10 mouse cellular contexts compared by ENCODE assay signal in genomic region chr7:25205355-25206093, GRCm38 (mm10). TPM values are rescaled to one million over a fixed set of nuclear protein-coding genes. Genes with fewer than 3 reads are reported as not detected.
DNase-seq lines count a peak whose midpoint lies in the region; ATAC-seq and TF ChIP-seq lines count a peak whose summit lies in the region.
"Had no signal": no experiment of that assay in that cellular context is flagged by ENCODE, and none has a peak within 500 bp of the region (broad histone marks: within the 10 kb centered on the region; RNA-seq: fewer than 3 reads in every experiment).

No protein-coding gene starts in this region.

- no peak for TF ChIP-seq CTCF in gastrocnemius, adult 2 months (IDR thresholded peaks at IDR 0.05)
- no peak for TF ChIP-seq CTCF in CH12.LX (conservative IDR thresholded peaks at IDR 0.05 in 1 of 2, IDR thresholded peaks at IDR 0.05 in 1 of 2; ENCODE audit: low read depth in 2 of 2, low read length in 2 of 2)

- peak; percentile 49 for TF ChIP-seq EP300 in CH12.LX (IDR thresholded peaks at IDR 0.05; ENCODE audit: low read length)

- peaks cover 28 to 76% of the 10 kb centered on the region in 2 experiments for H3K36me3 ChIP-seq in CH12.LX (replicated peaks in 1 of 2; ENCODE audit: control insufficient read depth in 1 of 2, insufficient read depth in 1 of 2, low read length in 1 of 2)
- H3K36me3 ChIP-seq in liver, embryonic 15.5 days (replicated peaks) = peaks cover 100% of the 10 kb centered on the region

- H3K4me3 ChIP-seq in gastrocnemius, adult 2 months = no peak overlapping the region
- H3K4me3 ChIP-seq in CH12.LX (replicated peaks in 1 of 3; ENCODE audit: low read depth in 2 of 3, low read length in 2 of 3, poor library complexity in 1 of 3) = peak overlapping the region; percentile 27 to 63 (median 41)
- H3K4me3 ChIP-seq in liver, embryonic 15.5 days (replicated peaks) = peak overlapping the region; percentile 4; the same call in 1 of the 2 replicates
- H3K4me3 ChIP-seq: hindbrain, embryonic 10.5 days had no signal

- TF ChIP-seq RAD21 in CH12.LX (IDR thresholded peaks at IDR 0.05; ENCODE audit: low read depth, low read length) = no peak

- H3K9ac ChIP-seq in CH12.LX (ENCODE audit: insufficient read depth, low read depth) = peak overlapping the region; percentile 31; the same call in 1 of the 2 replicates
- peak overlapping the region; percentile 18; the same call in 1 of the 2 replicates for H3K9ac ChIP-seq in liver, embryonic 15.5 days

- no peaks in the 10 kb centered on the region for H3K79me2 ChIP-seq in CH12.LX (replicated peaks; ENCODE audit: control insufficient read depth, extremely low read depth, insufficient read depth, poor library complexity, severe bottlenecking)

- H3K9me3 ChIP-seq in CH12.LX (replicated peaks; ENCODE audit: low read length) = no peaks in the 10 kb centered on the region
- no peaks in the 10 kb centered on the region for H3K9me3 ChIP-seq in liver, embryonic 15.5 days (replicated peaks)
- H3K9me3 ChIP-seq: hindbrain, embryonic 10.5 days had no signal

- in situ Hi-C loops in CH12.LX (cut with MboI; ENCODE audit: low pct_ligation_motif_present, low pct_unique_long_range_greater_than_20kb, low sequenced_read_pairs) = no loop called here

- no peaks in the 10 kb centered on the region for H3K27me3 ChIP-seq in CH12.LX (replicated peaks)
- no peaks in the 10 kb centered on the region for H3K27me3 ChIP-seq in liver, embryonic 15.5 days

- dilution Hi-C loops in CH12.LX (cut with MboI; ENCODE audit: extremely low pct_ligation_motif_present, extremely low pct_unique_long_range_greater_than_20kb, low sequenced_read_pairs) = no loop called here

- intact Hi-C loops in gastrocnemius, adult 2 months (cut with DNase I) = no loop called here
- intact Hi-C loops in left cerebral cortex, postnatal 25 days (cut with DNase I) = no loop called here

- 0 out of 2 replicates have a peak, but pooled peaks have one; percentile 4 for ATAC-seq in liver, embryonic 15.5 days (ENCODE audit: insufficient read depth)
- no peak for ATAC-seq in megakaryocyte-erythroid progenitor cell, adult 5-6 weeks (replicated peaks; ENCODE audit: low FRiP score, low TSS enrichment, poor library complexity, severe bottlenecking)

- DNase-seq in gastrocnemius, adult 2 months = no peak
- DNase-seq in gastrocnemius, postnatal 10 days = no peak
- DNase-seq in CH12.LX (ENCODE audit: extremely low read depth) = peak; percentile 65
- peak; percentile 82 to 88 for DNase-seq in spleen, postnatal 36 days (ENCODE audit: low spot score in 2 of 2)
- DNase-seq in layer of hippocampus, postnatal 25 days (ENCODE audit: extremely low spot score in 1 of 2, low spot score in 1 of 2) = no peak
- DNase-seq in left cerebral cortex, postnatal 25 days (ENCODE audit: low spot score in 2 of 2) = no peak
- DNase-seq: layer of hippocampus, adult 9-11 months had no signal

- TF ChIP-seq POLR2A in CH12.LX (IDR thresholded peaks at IDR 0.05; ENCODE audit: low read depth, low read length) = no peak

- 0 out of 2 replicates have a peak overlapping the region, but pooled peaks have one; percentile 17 for H3K4me2 ChIP-seq in CH12.LX (ENCODE audit: insufficient read depth, low read depth, poor library complexity, severe bottlenecking)
- peak overlapping the region; percentile 42 for H3K4me2 ChIP-seq in liver, embryonic 15.5 days

- 48% methylated on average over 16 of the region's 16 CpGs for WGBS in liver, embryonic 15.5 days (ENCODE audit: insufficient replicate concordance)

- H3K27ac ChIP-seq in gastrocnemius, adult 2 months = peak overlapping the region; percentile 28; the same call in 1 of the 2 replicates
- H3K27ac ChIP-seq in CH12.LX (ENCODE audit: insufficient read depth, low read depth) = no peak overlapping the region; the same call in 1 of the 2 replicates
- H3K27ac ChIP-seq in liver, embryonic 15.5 days (replicated peaks) = peak overlapping the region; percentile 71
- H3K27ac ChIP-seq: hindbrain, embryonic 10.5 days had no signal

- H3K4me1 ChIP-seq in CH12.LX (ENCODE audit: control insufficient read depth in 1 of 2, insufficient read depth in 2 of 2) = peaks cover 23 to 61% of the 10 kb centered on the region in 2 experiments
- peaks cover 67% of the 10 kb centered on the region for H3K4me1 ChIP-seq in liver, embryonic 15.5 days (replicated peaks)

TF ChIP-seq in CH12.LX, 34 proteins besides CTCF, POLR2A, EP300 and RAD21 (continues in another document):
- no peak for TF ChIP-seq POLR2AphosphoS2 (IDR thresholded peaks at IDR 0.05; ENCODE audit: low read depth, low read length)
- peak; percentile 49 for TF ChIP-seq USF1 (IDR thresholded peaks at IDR 0.05; ENCODE audit: low read depth, low read length)
- TF ChIP-seq ZMIZ1 (IDR thresholded peaks at IDR 0.05; ENCODE audit: low read depth, low read length) = no peak
- no peak for TF ChIP-seq CHD2 (IDR thresholded peaks at IDR 0.05; ENCODE audit: low read length)
- TF ChIP-seq MXI1 (IDR thresholded peaks at IDR 0.05; ENCODE audit: low read depth, low read length) = no peak
- no peak for TF ChIP-seq SMC3 (IDR thresholded peaks at IDR 0.05; ENCODE audit: low read depth, low read length)
- no peak for TF ChIP-seq USF2 (conservative IDR thresholded peaks at IDR 0.05; ENCODE audit: low read depth, low read length)
- 0 out of 2 replicates have a peak, but pooled peaks have one; percentile 18 for TF ChIP-seq TCF12 (IDR thresholded peaks at IDR 0.05; ENCODE audit: low read depth, low read length)
- no peak for TF ChIP-seq ZNF384 (IDR thresholded peaks at IDR 0.05; ENCODE audit: low read depth, low read length)
- peak; percentile 69; the same call in 1 of the 2 replicates for TF ChIP-seq ELF1 (IDR thresholded peaks at IDR 0.05; ENCODE audit: low read depth, low read length)
- no peak for TF ChIP-seq HCFC1 (IDR thresholded peaks at IDR 0.05; ENCODE audit: low read depth, low read length)
- no peak for TF ChIP-seq JUN (IDR thresholded peaks at IDR 0.05; ENCODE audit: insufficient read depth, low read depth, low read length)

RNA-seq across cellular contexts. Expression of gene Dedd2, which starts 14.9 kb away (rescaled TPM):
- total RNA-seq in gastrocnemius, adult 2 months (2021) = 1 to 10 TPM; 9.3 to 9.4 TPM
- 1 to 10 TPM; 6.3 to 7.4 TPM for total RNA-seq in gastrocnemius, postnatal 10 days (2021)
- total RNA-seq in CH12.LX (2012; rRNA removed) (11.7 and 12.1 TPM in 2 replicates), CH12.LX (2014; rRNA removed) (10.7 and 13.9 TPM in 2 replicates)
- 10.2 and 10.6 TPM in 2 replicates for polyA plus RNA-seq in CH12.LX (2012; ENCODE audit: insufficient read length, low read depth)
- polyA plus RNA-seq in liver, embryonic 15.5 days (2015; fragmentation: Nextera tagmentation; extraction: Ambion mirVana) = 35.4 and 39.1 TPM in 2 replicates
- 10 to 100 TPM; 24.0 to 26.4 TPM for total RNA-seq in layer of hippocampus, postnatal 25 days (2021)
- 10 to 100 TPM; 24.1 to 25.4 TPM for total RNA-seq in left cerebral cortex, postnatal 25 days (2021)
- total RNA-seq in megakaryocyte-erythroid progenitor cell, adult 5-6 weeks (2014; fragmentation: Nextera tagmentation) = 16.0 and 24.9 TPM in 2 replicates
- 13.5 and 15.2 TPM in 2 replicates for total RNA-seq in megakaryocyte-erythroid progenitor cell, adult 5-6 weeks (2017)

RNA-seq across cellular contexts. Expression of gene Zfp526, which starts 15.7 kb away (rescaled TPM):
- 1 to 10 TPM; 5.5 to 6.1 TPM for total RNA-seq in gastrocnemius, adult 2 months (2021)
- total RNA-seq in gastrocnemius, postnatal 10 days (2021) = 1 to 10 TPM; 6.2 to 8.5 TPM
- total RNA-seq in CH12.LX (2012; rRNA removed) = 6.5 and 7.4 TPM in 2 replicates
- total RNA-seq in CH12.LX (2014; rRNA removed) = 2.0 and 2.2 TPM in 2 replicates
- polyA plus RNA-seq in CH12.LX (2012; ENCODE audit: insufficient read length, low read depth) = 6.5 and 7.0 TPM in 2 replicates
- 1.8 and 2.1 TPM in 2 replicates for polyA plus RNA-seq in liver, embryonic 15.5 days (2015; fragmentation: Nextera tagmentation; extraction: Ambion mirVana)
- total RNA-seq in layer of hippocampus, postnatal 25 days (2021) = 10 to 100 TPM; 10.5 to 12.4 TPM
- 10 to 100 TPM in 1 of 2 experiments, 1 to 10 TPM in 1; 10.0 to 11.1 TPM for total RNA-seq in left cerebral cortex, postnatal 25 days (2021)
- 18.8 and 20.3 TPM in 2 replicates for total RNA-seq in megakaryocyte-erythroid progenitor cell, adult 5-6 weeks (2014; fragmentation: Nextera tagmentation)
- 10.1 and 12.5 TPM in 2 replicates for total RNA-seq in megakaryocyte-erythroid progenitor cell, adult 5-6 weeks (2017)

RNA-seq across cellular contexts. Expression of gene Pou2f2, which starts 26.0 kb away (rescaled TPM):
- total RNA-seq in gastrocnemius, adult 2 months (2021) = under 1 TPM; 0.08 to 0.13 TPM
- total RNA-seq in gastrocnemius, postnatal 10 days (2021) = under 1 TPM; 0.16 to 0.77 TPM
- total RNA-seq in CH12.LX (2012; rRNA removed) (28.2 and 46.1 TPM in 2 replicates), CH12.LX (2014; rRNA removed) (7.3 and 8.9 TPM in 2 replicates)
- 72.1 and 102 TPM in 2 replicates for polyA plus RNA-seq in CH12.LX (2012; ENCODE audit: insufficient read length, low read depth)
- polyA plus RNA-seq in liver, embryonic 15.5 days (2015; fragmentation: Nextera tagmentation; extraction: Ambion mirVana) = 1.6 and 2.1 TPM in 2 replicates
- total RNA-seq in layer of hippocampus, postnatal 25 days (2021) = 10 to 100 TPM in 1 of 2 experiments, 1 to 10 TPM in 1; 7.1 to 11.8 TPM
- total RNA-seq in left cerebral cortex, postnatal 25 days (2021) = 10 to 100 TPM; 11.8 to 13.7 TPM
- total RNA-seq in megakaryocyte-erythroid progenitor cell, adult 5-6 weeks (2014; fragmentation: Nextera tagmentation) = 0.40 and 0.57 TPM in 2 replicates
- total RNA-seq in megakaryocyte-erythroid progenitor cell, adult 5-6 weeks (2017) = 0.91 TPM in 1 of 2 replicates, not detected in the other

RNA-seq across cellular contexts. Expression of gene Gsk3a, which starts 32.1 kb away (rescaled TPM):
- total RNA-seq in gastrocnemius, adult 2 months (2021) = 10 to 100 TPM; 74.1 to 77.4 TPM
- total RNA-seq in gastrocnemius, postnatal 10 days (2021) = 10 to 100 TPM; 51.1 to 60.2 TPM
- 47.5 and 55.1 TPM in 2 replicates for total RNA-seq in CH12.LX (2012; rRNA removed)
- total RNA-seq in CH12.LX (2014; rRNA removed) = 44.1 and 45.8 TPM in 2 replicates
- polyA plus RNA-seq in CH12.LX (2012; ENCODE audit: insufficient read length, low read depth) = 72.2 and 76.1 TPM in 2 replicates
- polyA plus RNA-seq in liver, embryonic 15.5 days (2015; fragmentation: Nextera tagmentation; extraction: Ambion mirVana) = 6.4 and 7.4 TPM in 2 replicates
- 100 to 1,000 TPM; 195 to 200 TPM for total RNA-seq in layer of hippocampus, postnatal 25 days (2021)
- 100 to 1,000 TPM; 213 to 224 TPM for total RNA-seq in left cerebral cortex, postnatal 25 days (2021)
- total RNA-seq in megakaryocyte-erythroid progenitor cell, adult 5-6 weeks (2014; fragmentation: Nextera tagmentation) = 97.9 and 123 TPM in 2 replicates
- 49.1 and 74.7 TPM in 2 replicates for total RNA-seq in megakaryocyte-erythroid progenitor cell, adult 5-6 weeks (2017)

RNA-seq across cellular contexts. Expression of gene Erf, which starts 45.0 kb away (rescaled TPM):
- total RNA-seq in gastrocnemius, adult 2 months (2021) = 1 to 10 TPM; 5.4 to 7.4 TPM
- 10 to 100 TPM; 14.9 to 18.4 TPM for total RNA-seq in gastrocnemius, postnatal 10 days (2021)
- total RNA-seq in CH12.LX (2012; rRNA removed) = 13.0 and 13.2 TPM in 2 replicates
- 6.1 and 7.1 TPM in 2 replicates for total RNA-seq in CH12.LX (2014; rRNA removed)
- 15.2 and 15.4 TPM in 2 replicates for polyA plus RNA-seq in CH12.LX (2012; ENCODE audit: insufficient read length, low read depth)
- polyA plus RNA-seq in liver, embryonic 15.5 days (2015; fragmentation: Nextera tagmentation; extraction: Ambion mirVana) = 4.6 and 4.8 TPM in 2 replicates
- total RNA-seq in layer of hippocampus, postnatal 25 days (2021) = 10 to 100 TPM; 44.4 to 51.1 TPM
- 10 to 100 TPM; 65.1 to 75.6 TPM for total RNA-seq in left cerebral cortex, postnatal 25 days (2021)
- total RNA-seq in megakaryocyte-erythroid progenitor cell, adult 5-6 weeks (2014; fragmentation: Nextera tagmentation) = 8.7 and 18.9 TPM in 2 replicates
- 6.2 and 8.6 TPM in 2 replicates for total RNA-seq in megakaryocyte-erythroid progenitor cell, adult 5-6 weeks (2017)

Comparison
In these comparisons a context has a peak if more than half of its experiments do, and no peak if none do; other contexts are left out.
1. DNase-seq: peak in CH12.LX (single experiment) and spleen, postnatal 36 days (2 of 2); none in gastrocnemius, adult 2 months (single experiment), gastrocnemius, postnatal 10 days (single experiment), layer of hippocampus, postnatal 25 days (0 of 2) and left cerebral cortex, postnatal 25 days (0 of 2).
2. RNA of gene Pou2f2, which starts 26.0 kb away (total RNA-seq): 7.3 to 46.1 TPM in CH12.LX, 11.8 to 13.7 TPM in left cerebral cortex, postnatal 25 days and 7.1 to 11.8 TPM in layer of hippocampus, postnatal 25 days; 0.16 to 0.77 TPM in gastrocnemius, postnatal 10 days, 0.40 to 0.91 TPM in megakaryocyte-erythroid progenitor cell, adult 5-6 weeks and 0.08 to 0.13 TPM in gastrocnemius, adult 2 months; every median in the first group is over 4 times any median in the second.